Mouse (Mus musculus): ENCODE measurements at regions not wholly inside any gene's neighbourhood (a gene's known extent, or its start where the extent isn't known, plus 50 kb on each side); places are given as distances from the start of the nearest gene placed in this dataset.

DNA sequence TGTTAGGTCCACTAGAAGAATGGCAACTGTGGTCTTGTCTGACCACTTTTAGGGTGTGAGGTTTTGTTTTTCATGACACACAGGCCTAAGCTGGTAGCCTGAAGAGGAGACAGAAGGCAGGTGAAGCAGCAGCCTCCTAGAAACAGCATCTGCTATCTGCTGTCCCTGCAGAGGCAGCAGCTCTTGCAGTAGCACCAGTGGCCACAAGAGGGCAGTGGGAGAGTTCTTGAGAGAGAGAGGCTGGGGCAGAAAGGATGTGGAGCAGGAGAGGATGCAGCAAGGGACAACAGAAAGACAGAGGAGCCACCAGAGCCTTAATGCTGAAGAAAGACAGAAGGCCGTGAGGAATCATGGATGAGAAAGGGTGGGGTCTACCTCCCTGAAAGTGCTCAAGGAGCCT lies 88.1 kb upstream of the Usp51 start:
- peak; percentile 56 for DNase-seq (ENCODE audit: low read depth, low spot score)

DNA sequence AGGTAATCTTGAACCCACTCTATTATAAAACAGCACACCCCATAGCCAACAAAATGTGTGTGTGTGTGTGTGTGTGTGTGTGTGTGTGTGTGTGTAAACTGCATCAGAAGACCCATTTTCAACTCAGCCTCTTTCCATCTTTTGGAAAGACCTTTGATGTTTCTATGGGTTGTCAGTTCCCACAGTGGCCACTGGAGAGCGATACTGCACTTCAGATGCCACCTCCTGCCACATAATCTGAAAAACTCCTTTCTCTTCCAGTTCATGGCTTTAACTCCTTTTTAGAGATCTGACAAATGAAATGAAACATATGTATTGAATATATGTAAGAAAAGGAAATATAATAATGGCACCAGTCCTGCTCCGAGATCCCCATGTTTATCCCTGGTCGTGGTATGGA lies 79.3 kb upstream of the Usp51 start:
- peak; percentile 13 for DNase-seq (ENCODE audit: low read depth, low spot score)

DNA sequence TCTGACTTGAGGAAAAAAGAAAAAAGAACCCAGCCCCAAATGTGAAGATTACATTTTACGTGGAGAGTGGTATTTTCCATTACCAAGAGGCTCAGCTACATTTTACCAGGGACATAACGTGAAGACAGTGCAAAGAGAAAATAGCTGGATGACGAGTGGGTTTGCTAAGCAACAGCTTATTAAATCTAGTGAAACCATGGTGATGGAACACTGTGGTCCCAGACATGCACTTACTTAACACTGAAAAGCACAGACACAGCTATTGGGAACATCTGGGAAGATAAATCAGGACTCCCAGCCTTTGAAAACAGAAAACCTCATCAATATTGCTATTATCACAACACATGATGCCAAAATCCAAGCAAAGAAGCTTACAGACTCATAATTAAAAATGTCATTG lies 60.1 kb upstream of the Usp51 start:
- no peak for DNase-seq (ENCODE audit: low read depth, low spot score)

Data from R1 (cell line).